Mouse (Mus musculus) ES-E14 (cell line): Measurements from ENCODE around the gene Gimap1.

Source experiments
- CHD2 ChIP-seq: IDR thresholded peaks from 2 replicates; pipeline ENCODE4 v1.6.1; 2014; ENCODE audit warnings: mild to moderate bottlenecking, low read depth, low read length, inconsistent platforms
- HCFC1 ChIP-seq: IDR thresholded peaks from 2 replicates; pipeline ENCODE4 v1.6.1; 2012; ENCODE audit warnings: low read length, inconsistent platforms, borderline replicate concordance; ENCODE audit not compliant: insufficient read depth
- MAFK ChIP-seq: IDR thresholded peaks from 2 replicates; pipeline ENCODE4 v1.6.1; 2014; ENCODE audit warnings: mild to moderate bottlenecking, low read depth, low read length, inconsistent platforms; ENCODE audit not compliant: insufficient read depth
- ZC3H11A ChIP-seq: IDR thresholded peaks from 2 replicates; pipeline ENCODE4 v1.6.1; 2012; ENCODE audit warnings: low read depth, mild to moderate bottlenecking, inconsistent platforms, low read length, borderline replicate concordance

- TF ChIP-seq HCFC1 (no peak), CHD2 (no peak), MAFK (no peak), ZC3H11A (no peak)
Observed at GRCm38 (mm10) chr6:48698066-48698856, 40.6 kb upstream of the Gimap1 start.
